Mouse (Mus musculus) cerebellum, adult 11 months (tissue): Measurements from ENCODE around the gene Lca5l.
A peak's percentile ranks its signal among the peaks of the same experiment; 100 is the strongest.
"Not testable (repeated sequence)": the region's sequence is repeated elsewhere in the genome, so short reads cannot be mapped to it uniquely, and the experiment has no call there.

ENCODE experiments used
- DNase-seq: peaks from one replicate; pipeline ENCODE4 v3.0.0; 2022

Gene Lca5l

GRCm38 (mm10) chr16:96165723-96166264 lies 26.3 kb downstream of the Lca5l start:
- DNase-seq = peak; percentile 58

GRCm38 (mm10) chr16:96161336-96161735 lies 30.7 kb downstream of the Lca5l start:
- peak; percentile 40 for DNase-seq

- DNase-seq = peak; percentile 37
Measured at GRCm38 (mm10) chr16:96160927-96161326, 31.1 kb downstream of the Lca5l start.

GRCm38 (mm10) chr16:96159794-96160346 lies 32.2 kb downstream of the Lca5l start:
- peak; percentile 24 for DNase-seq

- peak; percentile 48 for DNase-seq
Measured at GRCm38 (mm10) chr16:96159091-96159731, 32.9 kb downstream of the Lca5l start.

- no peak for DNase-seq
Measured at GRCm38 (mm10) chr16:96158511-96159080, 33.5 kb downstream of the Lca5l start.

GRCm38 (mm10) chr16:96157171-96157570 lies 34.9 kb downstream of the Lca5l start:
- no peak for DNase-seq

GRCm38 (mm10) chr16:96156019-96156418 lies 36.1 kb downstream of the Lca5l start:
- DNase-seq = no peak

- no peak for DNase-seq
Measured at GRCm38 (mm10) chr16:96154476-96154875, 37.6 kb downstream of the Lca5l start.

- peak; percentile 83 for DNase-seq
Measured at GRCm38 (mm10) chr16:96151551-96151950, 40.5 kb downstream of the Lca5l start.

- no peak for DNase-seq
Measured at GRCm38 (mm10) chr16:96150995-96151394, 41.1 kb downstream of the Lca5l start.

GRCm38 (mm10) chr16:96149311-96149710 lies 42.8 kb downstream of the Lca5l start:
- no peak for DNase-seq

- no peak for DNase-seq
Measured at GRCm38 (mm10) chr16:96148834-96149233, 43.2 kb downstream of the Lca5l start.

- DNase-seq = no peak
Measured at GRCm38 (mm10) chr16:96145814-96146213, 46.3 kb downstream of the Lca5l start.

GRCm38 (mm10) chr16:96145110-96145800 lies 46.8 kb downstream of the Lca5l start, which contains the start of gene Wrb:
Wrb (plus strand) TSS chr16:96145407.
- peak; percentile 100 for DNase-seq

- DNase-seq = not testable (repeated sequence)
Measured at GRCm38 (mm10) chr16:96144748-96145109, 47.3 kb downstream of the Lca5l start.

GRCm38 (mm10) chr16:96128466-96128865 lies 63.6 kb downstream of the Lca5l start:
- DNase-seq = no peak

- DNase-seq = peak; percentile 95
Measured at GRCm38 (mm10) chr16:96127657-96128344, 64.3 kb downstream of the Lca5l start, which contains the start of gene Hmgn1. Hmgn1 (minus strand) TSS chr16:96127729.

- no peak for DNase-seq
Measured at GRCm38 (mm10) chr16:96127288-96127656, 64.8 kb downstream of the Lca5l start.

- peak; percentile 34 for DNase-seq
Measured at GRCm38 (mm10) chr16:96126684-96127171, 65.3 kb downstream of the Lca5l start.

GRCm38 (mm10) chr16:96120022-96120623 lies 71.9 kb downstream of the Lca5l start:
- no peak for DNase-seq

- no peak for DNase-seq
Measured at GRCm38 (mm10) chr16:96114729-96115128, 77.3 kb downstream of the Lca5l start.
